Mouse (Mus musculus): ENCODE measurements at regions not wholly inside any gene's neighbourhood (a gene's known extent, or its start where the extent isn't known, plus 50 kb on each side); places are given as distances from the start of the nearest gene placed in this dataset.

- Histone ChIP-seq H3K36me3 (ENCODE audit: control insufficient read depth in 1 of 2, insufficient read depth in 2 of 2, low read length in 2 of 2) (no peaks in the 10 kb centered on the region), H3K79me2 (ENCODE audit: control insufficient read depth, insufficient read depth, low read length, poor library complexity) (no peaks in the 10 kb centered on the region), H3K9ac (ENCODE audit: control insufficient read depth, low read depth, low read length, poor library complexity, severe bottlenecking) (no peak overlapping the region), H3K4me1 (ENCODE audit: control insufficient read depth in 1 of 2, insufficient read depth in 2 of 2, low read length in 2 of 2) (no peaks in the 10 kb centered on the region), H3K4me3 (ENCODE audit: control insufficient read depth in 1 of 2, insufficient read depth in 1 of 2, low read depth in 2 of 2, low read length in 2 of 2) (no peak overlapping the region), H3K27me3 (ENCODE audit: control insufficient read depth in 1 of 2, insufficient read depth in 2 of 2, low read length in 2 of 2) (no peaks in the 10 kb centered on the region), H3K27ac (ENCODE audit: control insufficient read depth, low read depth, low read length) (no peak overlapping the region), H3K9me3 (replicated peaks; ENCODE audit: insufficient read depth, low read length) (no peaks in the 10 kb centered on the region)
- no peak for TF ChIP-seq TBP (IDR thresholded peaks at IDR 0.05; ENCODE audit: low read depth, low read length)
- no peak for TF ChIP-seq GABPA (IDR thresholded peaks at IDR 0.05; ENCODE audit: low read depth, low read length)
- no peak for TF ChIP-seq BHLHE40 (IDR thresholded peaks at IDR 0.05; ENCODE audit: borderline replicate concordance, low read depth, low read length)
- no peak for TF ChIP-seq NRF1 (IDR thresholded peaks at IDR 0.05; ENCODE audit: insufficient read depth, low read depth, low read length, poor library complexity, severe bottlenecking)
- no peak for TF ChIP-seq EP300 (IDR thresholded peaks at IDR 0.05; ENCODE audit: low read depth in 1 of 2, low read length in 2 of 2)
- no peak for TF ChIP-seq CTCF (IDR thresholded peaks at IDR 0.05 in 2 of 3, conservative IDR thresholded peaks at IDR 0.05 in 1 of 3; ENCODE audit: control insufficient read depth in 1 of 3, insufficient read depth in 1 of 3, low read depth in 2 of 3, low read length in 3 of 3, poor library complexity in 1 of 3, severe bottlenecking in 1 of 3)
- no peak for DNase-seq (ENCODE audit: low read depth, low spot score)
Measured at GRCm38 (mm10) chr2:139207649-139208048, 286.1 kb upstream of the Sptlc3 start.

- Histone ChIP-seq H3K36me3 (ENCODE audit: control insufficient read depth in 1 of 2, insufficient read depth in 2 of 2, low read length in 2 of 2) (no peaks in the 10 kb centered on the region), H3K4me3 (ENCODE audit: control insufficient read depth in 1 of 2, insufficient read depth in 1 of 2, low read depth in 2 of 2, low read length in 2 of 2) (no peak overlapping the region), H3K79me2 (ENCODE audit: control insufficient read depth, insufficient read depth, low read length, poor library complexity) (no peaks in the 10 kb centered on the region), H3K9ac (ENCODE audit: control insufficient read depth, low read depth, low read length, poor library complexity, severe bottlenecking) (no peak overlapping the region), H3K27me3 (ENCODE audit: control insufficient read depth in 1 of 2, insufficient read depth in 2 of 2, low read length in 2 of 2) (no peaks in the 10 kb centered on the region), H3K4me1 (ENCODE audit: control insufficient read depth in 1 of 2, insufficient read depth in 2 of 2, low read length in 2 of 2) (no peaks in the 10 kb centered on the region), H3K27ac (ENCODE audit: control insufficient read depth, low read depth, low read length) (no peak overlapping the region), H3K9me3 (replicated peaks; ENCODE audit: insufficient read depth, low read length) (no peaks in the 10 kb centered on the region)
- TF ChIP-seq MXI1 (IDR thresholded peaks at IDR 0.05; ENCODE audit: low read depth, low read length) = no peak
- TF ChIP-seq HCFC1 (IDR thresholded peaks at IDR 0.05; ENCODE audit: low read depth, low read length) = no peak
- TF ChIP-seq TCF12 (IDR thresholded peaks at IDR 0.05; ENCODE audit: low read depth, low read length) = no peak
- no peak for TF ChIP-seq ETS1 (IDR thresholded peaks at IDR 0.05; ENCODE audit: low read depth, low read length)
- DNase-seq (ENCODE audit: low read depth, low spot score) = no peak
Measured at GRCm38 (mm10) chr2:139220757-139221400, 272.8 kb upstream of the Sptlc3 start.

DNA sequence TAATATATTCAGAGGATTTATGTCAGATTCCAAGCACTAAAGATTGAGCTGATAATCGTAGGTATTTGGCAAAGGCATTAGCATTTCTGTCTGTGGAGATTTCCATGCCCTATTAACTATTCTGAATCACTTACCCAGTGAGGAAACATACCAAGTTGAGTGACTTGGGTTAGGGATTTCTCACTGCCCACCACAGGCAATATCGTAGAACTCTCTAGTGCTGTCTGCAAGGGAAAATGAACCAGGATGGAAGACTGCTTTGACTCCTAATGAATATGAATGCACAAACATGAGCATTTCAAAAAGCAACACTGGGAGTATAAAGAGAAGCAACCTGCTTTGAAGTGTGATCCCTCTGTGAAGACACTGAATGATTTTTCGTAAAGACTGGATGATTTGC lies 263.3 kb upstream of the Sptlc3 start:
- Histone ChIP-seq H3K36me3 (ENCODE audit: control insufficient read depth in 1 of 2, insufficient read depth in 2 of 2, low read length in 2 of 2) (no peaks in the 10 kb centered on the region), H3K4me3 (ENCODE audit: control insufficient read depth in 1 of 2, insufficient read depth in 1 of 2, low read depth in 2 of 2, low read length in 2 of 2) (no peak overlapping the region), H3K9ac (ENCODE audit: control insufficient read depth, low read depth, low read length, poor library complexity, severe bottlenecking) (no peak overlapping the region), H3K9me3 (replicated peaks; ENCODE audit: insufficient read depth, low read length) (no peaks in the 10 kb centered on the region), H3K27me3 (ENCODE audit: control insufficient read depth in 1 of 2, insufficient read depth in 2 of 2, low read length in 2 of 2) (no peaks in the 10 kb centered on the region), H3K79me2 (ENCODE audit: control insufficient read depth, insufficient read depth, low read length, poor library complexity) (no peaks in the 10 kb centered on the region), H3K4me1 (ENCODE audit: control insufficient read depth in 1 of 2, insufficient read depth in 2 of 2, low read length in 2 of 2) (no peaks in the 10 kb centered on the region), H3K27ac (ENCODE audit: control insufficient read depth, low read depth, low read length) (no peak overlapping the region)
- no peak for DNase-seq (ENCODE audit: low read depth, low spot score)
- TF ChIP-seq ZKSCAN1 (IDR thresholded peaks at IDR 0.05; ENCODE audit: low read depth, low read length) (no peak), ETS1 (IDR thresholded peaks at IDR 0.05; ENCODE audit: low read depth, low read length) (no peak), SMC3 (IDR thresholded peaks at IDR 0.05; ENCODE audit: low read depth, low read length) (no peak), ZMIZ1 (IDR thresholded peaks at IDR 0.05; ENCODE audit: low read depth, low read length) (no peak), POLR2AphosphoS5 (IDR thresholded peaks at IDR 0.05; ENCODE audit: borderline replicate concordance, low read depth, low read length) (no peak), MAX (IDR thresholded peaks at IDR 0.05; ENCODE audit: low read length) (no peak), USF2 (IDR thresholded peaks at IDR 0.05; ENCODE audit: borderline replicate concordance in 1 of 2, insufficient read depth in 1 of 2, low read depth in 1 of 2, low read length in 2 of 2) (no peak), MYB (IDR thresholded peaks at IDR 0.05; ENCODE audit: low read depth, low read length) (no peak), ZNF384 (IDR thresholded peaks at IDR 0.05; ENCODE audit: low read depth, low read length) (no peak), MEF2A (IDR thresholded peaks at IDR 0.05; ENCODE audit: extremely low read depth, insufficient replicate concordance, low read depth, low read length, poor library complexity, severe bottlenecking) (no peak), TAL1 (IDR thresholded peaks at IDR 0.05; ENCODE audit: low read length) (no peak)
